Mouse (Mus musculus) heart, postnatal 4 days (tissue): Measurements from ENCODE around the gene Fbll1. TPM values are rescaled to one million over a fixed set of nuclear protein-coding genes. Genes with fewer than 3 reads are reported as not detected.
A peak's percentile ranks its signal among the peaks of the same experiment; 100 is the strongest.

Source experiments
- DNase-seq: peaks from one replicate; pipeline ENCODE4 v3.0.0; 2021
- microRNA-seq, 2 experiments: library from miRNA; unstranded; fragments of <30 nt; microRNA quantifications; one replicate each; pipeline ENCODE4 v1.2.0; 2021 to 2022
- total RNA-seq, 2 experiments: library from RNA; stranded (reverse); gene quantifications; 2 replicates each; pipeline ENCODE4 v1.2.3; 2021

The Fbll1 gene
- total RNA-seq, 2 experiments from 2014 or later, result not detected

GRCm38 (mm10) chr11:35783038-35783437 is 15.6 kb downstream of the Fbll1 start:
- no peak for DNase-seq

GRCm38 (mm10) chr11:35782444-35782843 is 16.2 kb downstream of the Fbll1 start:
- DNase-seq, result no peak

- no peak for DNase-seq
Observed at GRCm38 (mm10) chr11:35780336-35780735, 18.3 kb downstream of the Fbll1 start.

GRCm38 (mm10) chr11:35776452-35776851 is 22.2 kb downstream of the Fbll1 start:
- no peak for DNase-seq

GRCm38 (mm10) chr11:35775606-35776005 is 23.1 kb downstream of the Fbll1 start:
- no peak for DNase-seq

- DNase-seq, result no peak
Observed at GRCm38 (mm10) chr11:35770741-35771504, 27.8 kb downstream of the Fbll1 start.

- DNase-seq, result peak; percentile 83
Observed at GRCm38 (mm10) chr11:35769746-35770437, 28.8 kb downstream of the Fbll1 start.

- DNase-seq, result peak; percentile 97
Observed at GRCm38 (mm10) chr11:35769188-35769745, 29.4 kb downstream of the Fbll1 start, which contains the start of gene Pank3. Gene Pank3, plus strand, starts transcription at chr11:35769484.

GRCm38 (mm10) chr11:35766845-35767244 is 31.8 kb downstream of the Fbll1 start:
- DNase-seq, result no peak

GRCm38 (mm10) chr11:35760627-35761003 is 38.1 kb downstream of the Fbll1 start:
- no peak for DNase-seq

GRCm38 (mm10) chr11:35760001-35760626 is 38.6 kb downstream of the Fbll1 start:
- no peak for DNase-seq

- DNase-seq, result no peak
Observed at GRCm38 (mm10) chr11:35756411-35757303, 42.0 kb downstream of the Fbll1 start.

- DNase-seq, result no peak
Observed at GRCm38 (mm10) chr11:35755546-35755945, 43.1 kb downstream of the Fbll1 start.

GRCm38 (mm10) chr11:35754906-35755418 is 43.7 kb downstream of the Fbll1 start:
- no peak for DNase-seq

GRCm38 (mm10) chr11:35750578-35750977 is 48.1 kb downstream of the Fbll1 start:
- DNase-seq, result peak; percentile 37

Small RNA genes within 50 kb of the gene (microRNA-seq; reads per million reads assigned to microRNA genes)
- 2.1 to 3.7 reads per million in 2 experiments for gene Mir103-1

Other genes with a start within 250 kb of the Fbll1 start
- 10 to 100 TPM; 31.6 to 32.5 TPM for gene Pank3, start 29.4 kb downstream of the Fbll1 start, total RNA-seq
- gene Rars, start 35.6 kb upstream of the Fbll1 start, total RNA-seq, result 10 to 100 TPM; 47.9 to 53.4 TPM
- gene Wwc1, start 181.6 kb upstream of the Fbll1 start, total RNA-seq, result 1 to 10 TPM; 3.5 to 5.0 TPM